Mouse (Mus musculus): ENCODE results near the gene Lsamp. TPM values are rescaled to one million over a fixed set of nuclear protein-coding genes. Genes with fewer than 3 reads are reported as not detected.

Lsamp gene
- polyA plus RNA-seq, 1 experiment from 2014 or later, result 1.5 TPM

GRCm38 (mm10) chr16:41729911-41730310 is 1745.8 kb downstream of the Lsamp start:
- Histone ChIP-seq H3K27ac (ENCODE audit: low read depth, low read length) (no peak overlapping the region), H3K4me3 (ENCODE audit: low read depth, low read length) (no peak overlapping the region), H3K27me3 (replicated peaks; ENCODE audit: control insufficient read depth, insufficient read depth, low read length) (no peaks in the 10 kb centered on the region), H3K9ac (ENCODE audit: low read depth, low read length) (no peak overlapping the region), H3K9me3 (ENCODE audit: control insufficient read depth) (no peaks in the 10 kb centered on the region), H3K36me3 (ENCODE audit: control insufficient read depth, insufficient read depth) (no peaks in the 10 kb centered on the region), H3K4me1 (replicated peaks; ENCODE audit: control insufficient read depth, insufficient read depth, low read length) (no peaks in the 10 kb centered on the region), H3K4me2 (replicated peaks; ENCODE audit: low read depth) (no peak overlapping the region)
- 82% methylated on average over 1 of the region's 1 CpGs for WGBS
- no peak for TF ChIP-seq CTCF (IDR thresholded peaks at IDR 0.05; ENCODE audit: low read depth)
- ATAC-seq, result no peak

GRCm38 (mm10) chr16:41745037-41745436 is 1760.9 kb downstream of the Lsamp start:
- ATAC-seq, result no peak
- Histone ChIP-seq H3K27me3 (replicated peaks; ENCODE audit: control insufficient read depth, insufficient read depth, low read length) (no peaks in the 10 kb centered on the region), H3K4me2 (replicated peaks; ENCODE audit: low read depth) (no peak overlapping the region), H3K27ac (ENCODE audit: low read depth, low read length) (no peak overlapping the region), H3K4me1 (replicated peaks; ENCODE audit: control insufficient read depth, insufficient read depth, low read length) (no peaks in the 10 kb centered on the region), H3K36me3 (ENCODE audit: control insufficient read depth, insufficient read depth) (no peaks in the 10 kb centered on the region), H3K9me3 (ENCODE audit: control insufficient read depth) (no peaks in the 10 kb centered on the region), H3K9ac (ENCODE audit: low read depth, low read length) (no peak overlapping the region), H3K4me3 (ENCODE audit: low read depth, low read length) (no peak overlapping the region)
- TF ChIP-seq CTCF (IDR thresholded peaks at IDR 0.05; ENCODE audit: low read depth), result no peak
- WGBS, result 53% methylated on average over 4 of the region's 4 CpGs

- H3K9ac ChIP-seq (ENCODE audit: low read depth, low read length), result no peak overlapping the region
- H3K36me3 ChIP-seq (ENCODE audit: control insufficient read depth, insufficient read depth), result no peaks in the 10 kb centered on the region
- no peak overlapping the region for H3K4me3 ChIP-seq (ENCODE audit: low read depth, low read length)
- H3K9me3 ChIP-seq (ENCODE audit: control insufficient read depth), result no peaks in the 10 kb centered on the region
- no peak for ATAC-seq
- no peak overlapping the region for H3K27ac ChIP-seq (ENCODE audit: low read depth, low read length)
- no peaks in the 10 kb centered on the region for H3K27me3 ChIP-seq (replicated peaks; ENCODE audit: control insufficient read depth, insufficient read depth, low read length)
- WGBS, result 92% methylated on average over 11 of the region's 11 CpGs
- no peak overlapping the region for H3K4me2 ChIP-seq (replicated peaks; ENCODE audit: low read depth)
- no peak for TF ChIP-seq CTCF (IDR thresholded peaks at IDR 0.05; ENCODE audit: low read depth)
- no peaks in the 10 kb centered on the region for H3K4me1 ChIP-seq (replicated peaks; ENCODE audit: control insufficient read depth, insufficient read depth, low read length)
Observed at GRCm38 (mm10) chr16:41746235-41746911, 1762.2 kb downstream of the Lsamp start.

- H3K36me3 ChIP-seq (ENCODE audit: control insufficient read depth, insufficient read depth), result no peaks in the 10 kb centered on the region
- H3K9ac ChIP-seq (ENCODE audit: low read depth, low read length), result no peak overlapping the region
- H3K4me3 ChIP-seq (ENCODE audit: low read depth, low read length), result no peak overlapping the region
- H3K4me2 ChIP-seq (replicated peaks; ENCODE audit: low read depth), result no peak overlapping the region
- no peak overlapping the region for H3K27ac ChIP-seq (ENCODE audit: low read depth, low read length)
- no peak for TF ChIP-seq CTCF (IDR thresholded peaks at IDR 0.05; ENCODE audit: low read depth)
- 92% methylated on average over 2 of the region's 2 CpGs for WGBS
- no peaks in the 10 kb centered on the region for H3K4me1 ChIP-seq (replicated peaks; ENCODE audit: control insufficient read depth, insufficient read depth, low read length)
- no peaks in the 10 kb centered on the region for H3K9me3 ChIP-seq (ENCODE audit: control insufficient read depth)
- no peaks in the 10 kb centered on the region for H3K27me3 ChIP-seq (replicated peaks; ENCODE audit: control insufficient read depth, insufficient read depth, low read length)
- no peak for ATAC-seq
Observed at GRCm38 (mm10) chr16:41747874-41748273, 1763.7 kb downstream of the Lsamp start.

DNA sequence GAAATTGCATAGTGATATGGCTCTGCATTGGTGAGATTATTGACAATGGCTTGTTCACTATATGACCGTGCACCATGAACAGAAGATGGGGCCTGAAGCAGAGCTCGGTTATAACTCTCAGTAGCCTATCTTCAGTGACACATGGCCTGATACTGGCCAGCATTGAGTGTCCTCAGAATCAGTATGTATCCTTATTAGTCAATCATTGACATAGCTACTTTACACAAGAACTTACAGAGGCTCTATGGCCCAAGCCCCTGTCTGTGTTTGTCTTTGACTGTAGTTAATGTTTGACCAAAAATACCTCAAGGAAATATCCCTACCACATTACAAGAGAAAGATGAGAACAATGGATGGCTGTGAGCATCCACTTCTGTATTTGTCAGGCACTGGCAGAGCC is 1764.6 kb downstream of the Lsamp start:
- no peak overlapping the region for H3K4me2 ChIP-seq (replicated peaks; ENCODE audit: low read depth)
- 56% methylated on average over 2 of the region's 2 CpGs for WGBS
- TF ChIP-seq CTCF (IDR thresholded peaks at IDR 0.05; ENCODE audit: low read depth), result no peak

GRCm38 (mm10) chr16:41764285-41764684 is 1780.1 kb downstream of the Lsamp start:
- Histone ChIP-seq H3K36me3 (ENCODE audit: control insufficient read depth, insufficient read depth) (no peaks in the 10 kb centered on the region), H3K9me3 (ENCODE audit: control insufficient read depth) (no peaks in the 10 kb centered on the region), H3K4me1 (replicated peaks; ENCODE audit: control insufficient read depth, insufficient read depth, low read length) (no peaks in the 10 kb centered on the region), H3K4me2 (replicated peaks; ENCODE audit: low read depth) (no peak overlapping the region), H3K4me3 (ENCODE audit: low read depth, low read length) (no peak overlapping the region), H3K27me3 (replicated peaks; ENCODE audit: control insufficient read depth, insufficient read depth, low read length) (no peaks in the 10 kb centered on the region), H3K9ac (ENCODE audit: low read depth, low read length) (no peak overlapping the region), H3K27ac (ENCODE audit: low read depth, low read length) (no peak overlapping the region)
- ATAC-seq, result no peak
- TF ChIP-seq CTCF (IDR thresholded peaks at IDR 0.05; ENCODE audit: low read depth), result no peak
- WGBS, result 72% methylated on average over 6 of the region's 6 CpGs

More for the DNA sequence above, 1764.6 kb downstream of the Lsamp start:
- no peak overlapping the region for H3K9ac ChIP-seq (ENCODE audit: low read depth, low read length)
- no peaks in the 10 kb centered on the region for H3K9me3 ChIP-seq (ENCODE audit: control insufficient read depth)
- no peak overlapping the region for H3K27ac ChIP-seq (ENCODE audit: low read depth, low read length)
- no peaks in the 10 kb centered on the region for H3K4me1 ChIP-seq (replicated peaks; ENCODE audit: control insufficient read depth, insufficient read depth, low read length)
- no peak overlapping the region for H3K4me3 ChIP-seq (ENCODE audit: low read depth, low read length)
- H3K27me3 ChIP-seq (replicated peaks; ENCODE audit: control insufficient read depth, insufficient read depth, low read length), result no peaks in the 10 kb centered on the region
- ATAC-seq, result peak; percentile 51
- H3K36me3 ChIP-seq (ENCODE audit: control insufficient read depth, insufficient read depth), result no peaks in the 10 kb centered on the region
